Mouse (Mus musculus) central nervous system, embryonic 11.5 days (tissue): Measurements from ENCODE around the gene Fmr1. TPM values are rescaled to one million over a fixed set of nuclear protein-coding genes. Genes with fewer than 3 reads are reported as not detected.

Experiments used
- polyA plus RNA-seq: library from polyadenylated mRNA; depleted of rRNA; stranded (reverse); fragments of >200 nt; gene quantifications from 2 replicates; pipeline ENCODE4 v1.2.3, GENCODE M21; 2012; rRNA removed

Fmr1 gene
- 71.4 and 118 TPM in 2 replicates for polyA plus RNA-seq

GRCm38 (mm10) chrX:68678333-68678740 is at the start of gene Fmr1:
TSS of gene Fmr1 (plus strand) at chrX:68678541.

GRCm38 (mm10) chrX:68761606-68762005 is 83.3 kb downstream of the Fmr1 start, which contains the start of gene Fmr1nb:
TSS of gene Fmr1nb (plus strand) at chrX:68761839.

Other genes starting within 250 kb of the Fmr1 start
- gene Fmr1nb, start 83.3 kb downstream of the Fmr1 start, polyA plus RNA-seq, result 0.11 and 0.40 TPM in 2 replicates
- 0.32 and 0.56 TPM in 2 replicates for gene Gm14698, start 142.6 kb downstream of the Fmr1 start, polyA plus RNA-seq
- gene Gm6812, start 214.5 kb downstream of the Fmr1 start, polyA plus RNA-seq, result not detected in 2 replicates